Mouse (Mus musculus) mouse embryonic stem cell (cell line): ENCODE data around the gene Tctex1d4.

ENCODE experiments used
- in situ Hi-C, 2 experiments: fragments of 300-500 bp; cut with MboI; formaldehyde crosslinking; loops; 1 replicate in 1 of 2; 3 replicates in 1 of 2; pipeline ENCODE4 v1.14.3; 2019 to 2020; ENCODE audit warnings: low sequenced_read_pairs in 2 of 2, low pct_unique_long_range_greater_than_20kb in 1 of 2, mixed read lengths in 1 of 2; ENCODE audit not compliant: unreplicated experiment in 1 of 2

The Tctex1d4 gene

GRCm38 (mm10) chr4:117151416-117151815, 24.8 kb downstream of the Tctex1d4 start:
- in situ Hi-C loops: no loop called here

- in situ Hi-C loops: no loop called here
These were observed 26.1 kb downstream of the Tctex1d4 start for GRCm38 (mm10) chr4:117152714-117153113.

- in situ Hi-C loops: no loop called here
These were observed 28.6 kb downstream of the Tctex1d4 start for GRCm38 (mm10) chr4:117155020-117155791.

- in situ Hi-C loops: no loop called here
These were observed 29.3 kb downstream of the Tctex1d4 start, which contains the start of gene Rps8 for GRCm38 (mm10) chr4:117155792-117156355. TSS of gene Rps8 (minus strand) at chr4:117156243.

- in situ Hi-C loops: no loop called here
These were observed 29.8 kb downstream of the Tctex1d4 start for GRCm38 (mm10) chr4:117156372-117156771.

GRCm38 (mm10) chr4:117159666-117160065, 33.1 kb downstream of the Tctex1d4 start:
- in situ Hi-C loops: no loop called here

GRCm38 (mm10) chr4:117161183-117161582, 34.6 kb downstream of the Tctex1d4 start:
- in situ Hi-C loops: no loop called here

- in situ Hi-C loops: no loop called here
These were observed 43.3 kb downstream of the Tctex1d4 start for GRCm38 (mm10) chr4:117169936-117170335.
